Mouse (Mus musculus) midbrain, embryonic 13.5 days (tissue): Measurements from ENCODE around the gene Pdk2. TPM values are rescaled to one million over a fixed set of nuclear protein-coding genes. Genes with fewer than 3 reads are reported as not detected.
A peak's percentile ranks its signal among the peaks of the same experiment; 100 is the strongest.

Experiments used
- ATAC-seq: fragments of 200-750 bp; cut with Nextera tagmentation; 2 replicates; pipeline ENCODE4 v1.8.0; 2017; ENCODE audit warnings: mild to moderate bottlenecking, moderate TSS enrichment, moderate library complexity
- H3K27ac ChIP-seq: fragments of 300-500 bp; sonication (generic); 2 replicates; pipeline ENCODE4 v1.5.1; 2015; ENCODE audit warnings: inconsistent platforms, mild to moderate bottlenecking, moderate library complexity
- H3K27me3 ChIP-seq: fragments of 300-500 bp; sonication (generic); 2 replicates; pipeline ENCODE4 v1.6.1; 2015; ENCODE audit warnings: mild to moderate bottlenecking, inconsistent platforms
- H3K36me3 ChIP-seq: fragments of 300-500 bp; sonication (generic); 2 replicates; pipeline ENCODE4 v1.6.1; 2015; ENCODE audit warnings: mild to moderate bottlenecking, inconsistent platforms
- H3K4me1 ChIP-seq: fragments of 300-500 bp; sonication (generic); replicated peaks from 2 replicates; pipeline ENCODE4 v1.6.1; 2015; ENCODE audit warnings: inconsistent platforms
- H3K4me2 ChIP-seq: fragments of 300-500 bp; sonication (generic); replicated peaks from 2 replicates; pipeline ENCODE4 v1.6.1; 2015; ENCODE audit warnings: moderate library complexity, mild to moderate bottlenecking, inconsistent platforms
- H3K4me3 ChIP-seq: fragments of 300-500 bp; sonication (generic); replicated peaks from 2 replicates; pipeline ENCODE4 v1.5.1; 2015; ENCODE audit warnings: mild to moderate bottlenecking, inconsistent platforms
- H3K9ac ChIP-seq: fragments of 300-500 bp; sonication (generic); replicated peaks from 2 replicates; pipeline ENCODE4 v1.6.1; 2015; ENCODE audit warnings: mild to moderate bottlenecking, inconsistent platforms
- H3K9me3 ChIP-seq: fragments of 300-500 bp; sonication (generic); 2 replicates; pipeline ENCODE4 v1.6.1; 2016; ENCODE audit warnings: mild to moderate bottlenecking, inconsistent platforms
- WGBS: fragments of 180-500 bp; shearing (Covaris S2); methylation state at CpG from one replicate; pipeline ENCODE4 v1.1.7; 2015; 5-methylcytosine and 5-hydroxymethylcytosine counted together
- polyA plus RNA-seq: library from polyadenylated mRNA; unstranded; fragments of >200 nt; fragmentation: Nextera tagmentation; extraction: Ambion mirVana; gene quantifications from 2 replicates; pipeline ENCODE4 v1.2.1, GENCODE M21; 2015

Gene Pdk2
- polyA plus RNA-seq, 1 experiment from 2014 or later: 24.7 TPM

DNA sequence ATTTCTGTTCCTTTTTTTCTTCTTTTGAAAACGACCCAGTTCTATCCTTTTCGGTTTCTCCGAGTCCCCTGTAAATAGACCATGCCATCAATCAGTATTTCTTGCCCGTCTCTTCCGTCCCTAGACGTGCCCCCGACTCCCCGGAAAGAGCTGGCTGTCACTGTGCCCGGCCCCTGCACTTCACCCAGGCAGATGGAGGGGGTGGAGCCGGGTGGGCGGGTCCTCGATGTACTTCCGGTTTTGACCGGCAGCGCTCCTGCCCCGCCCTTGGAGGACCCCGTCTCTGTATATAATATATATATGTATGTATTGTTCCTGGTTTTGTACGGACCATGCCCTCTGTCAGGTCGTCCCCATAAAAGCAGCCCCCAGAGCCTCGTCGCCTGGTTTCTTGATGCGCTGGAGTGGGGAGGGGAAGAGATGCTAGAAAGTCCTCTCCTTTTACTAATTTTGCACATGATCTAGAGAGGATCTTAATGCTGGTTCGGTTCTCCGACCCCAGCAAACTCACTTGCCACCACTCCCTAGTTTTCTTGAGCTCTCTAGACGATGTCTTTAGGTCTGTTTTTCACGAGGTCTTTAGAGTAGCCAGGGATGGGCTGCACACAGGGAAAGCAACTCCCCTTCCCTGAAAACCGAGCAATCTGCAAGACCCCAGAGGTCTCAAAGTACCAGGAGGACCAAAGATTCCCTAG is 34.5 kb downstream of the Pdk2 start:
- H3K27me3 ChIP-seq: no peaks in the 10 kb centered on the region
- H3K4me3 ChIP-seq: peak overlapping the region; percentile 39
- H3K9ac ChIP-seq: peak overlapping the region; percentile 66
- peak; percentile 69 for ATAC-seq
- H3K27ac ChIP-seq: peak overlapping the region; percentile 81
- no peaks in the 10 kb centered on the region for H3K9me3 ChIP-seq
- peaks cover 41% of the 10 kb centered on the region for H3K36me3 ChIP-seq
- peaks cover 55% of the 10 kb centered on the region for H3K4me1 ChIP-seq
- H3K4me2 ChIP-seq: peak overlapping the region; percentile 73
- WGBS: 2% methylated on average over 27 of the region's 27 CpGs

DNA sequence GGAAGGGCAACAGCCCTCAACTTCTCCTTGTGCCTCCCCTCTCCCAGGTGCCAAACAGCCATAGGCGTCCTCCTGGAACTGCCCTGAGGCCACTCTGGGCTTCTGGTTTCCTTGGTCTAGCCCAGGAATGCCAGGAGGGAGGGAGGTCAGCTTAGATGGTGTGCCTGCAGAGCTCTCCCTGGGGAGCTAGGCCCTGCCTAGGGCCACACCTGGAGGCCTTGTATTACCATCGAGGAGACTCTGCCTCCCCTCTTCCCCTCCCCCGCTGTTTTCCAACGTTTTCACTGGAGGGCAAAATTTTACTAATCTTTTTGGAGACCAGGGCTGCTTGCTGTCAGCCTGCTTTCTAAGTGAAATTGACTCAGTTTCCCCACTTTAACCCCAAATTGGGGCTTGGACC is 35.1 kb downstream of the Pdk2 start:
- 28% methylated on average over 4 of the region's 4 CpGs for WGBS
- H3K36me3 ChIP-seq: peaks cover 45% of the 10 kb centered on the region
- no peaks in the 10 kb centered on the region for H3K9me3 ChIP-seq
- H3K27ac ChIP-seq: peak overlapping the region; percentile 81
- peak overlapping the region; percentile 73 for H3K4me2 ChIP-seq
- H3K27me3 ChIP-seq: no peaks in the 10 kb centered on the region
- H3K4me1 ChIP-seq: peaks cover 56% of the 10 kb centered on the region
- ATAC-seq: no peak
- H3K9ac ChIP-seq: peak overlapping the region; percentile 66
- H3K4me3 ChIP-seq: peak overlapping the region; percentile 39

DNA sequence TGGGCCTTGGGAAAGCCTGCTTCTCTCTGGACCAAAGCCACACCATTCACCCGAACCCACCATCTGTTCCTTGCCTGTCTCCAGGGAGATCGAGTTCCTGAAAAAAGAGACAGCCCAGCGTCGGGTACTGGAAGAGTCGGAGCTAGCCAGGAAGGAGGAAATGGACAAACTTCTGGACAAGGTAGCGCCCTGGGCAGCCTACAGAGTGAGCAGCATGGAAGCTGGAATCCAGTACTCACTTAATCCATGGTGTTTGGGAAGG is 36.3 kb downstream of the Pdk2 start:
- no peak overlapping the region for H3K9ac ChIP-seq
- H3K9me3 ChIP-seq: no peaks in the 10 kb centered on the region
- H3K27me3 ChIP-seq: no peaks in the 10 kb centered on the region
- WGBS: 60% methylated on average over 6 of the region's 6 CpGs
- no peak overlapping the region for H3K4me2 ChIP-seq
- H3K4me3 ChIP-seq: no peak overlapping the region
- no peak for ATAC-seq
- H3K4me1 ChIP-seq: peaks cover 65% of the 10 kb centered on the region
- 0 out of 2 replicates have a peak overlapping the region, but pooled peaks have one; percentile 40 for H3K27ac ChIP-seq
- H3K36me3 ChIP-seq: peaks cover 54% of the 10 kb centered on the region

DNA sequence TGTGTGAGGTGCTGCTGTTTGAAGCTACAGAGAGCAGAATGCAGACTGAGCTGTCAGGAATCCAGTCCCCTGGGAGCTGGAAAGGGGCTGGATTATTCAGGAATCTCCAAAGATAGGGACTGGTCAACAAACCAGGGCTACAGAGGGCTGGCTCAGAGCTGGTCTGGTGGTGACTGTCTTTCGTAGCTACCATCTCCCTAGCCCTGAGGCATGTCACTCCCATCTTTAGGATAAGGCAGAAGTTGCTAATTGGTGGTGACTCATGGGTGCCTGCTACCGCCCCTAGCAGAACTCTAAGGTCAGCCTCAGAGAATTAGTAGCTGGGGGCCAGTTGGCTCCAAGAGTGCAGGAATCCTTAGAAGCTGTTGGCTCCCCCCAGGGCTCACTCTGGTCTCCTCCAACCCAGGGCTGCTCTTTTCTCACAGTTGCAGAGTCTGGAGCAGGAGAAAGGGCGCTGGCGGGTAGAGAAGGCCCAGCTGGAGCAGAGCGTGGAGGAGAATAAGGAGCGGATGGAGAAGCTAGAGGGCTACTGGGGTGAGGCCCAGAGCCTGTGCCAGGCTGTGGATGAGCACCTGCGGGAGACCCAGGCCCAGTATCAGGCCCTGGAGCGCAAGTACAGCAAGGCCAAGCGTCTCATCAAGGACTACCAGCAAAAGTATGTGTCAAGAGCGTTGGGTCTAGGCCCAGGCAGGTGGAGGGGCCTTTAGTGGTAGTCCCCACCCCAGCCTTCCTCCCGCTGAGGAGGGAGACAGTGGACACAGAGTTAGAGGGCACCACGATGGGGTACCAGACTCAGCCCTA is 36.8 kb downstream of the Pdk2 start:
- Histone ChIP-seq H3K36me3 (peaks cover 60% of the 10 kb centered on the region), H3K27me3 (no peaks in the 10 kb centered on the region), H3K9me3 (no peaks in the 10 kb centered on the region), H3K4me2 (no peak overlapping the region), H3K9ac (0 out of 2 replicates have a peak overlapping the region, but pooled peaks have one; percentile 23), H3K27ac (0 out of 2 replicates have a peak overlapping the region, but pooled peaks have one; percentile 40), H3K4me1 (peaks cover 66% of the 10 kb centered on the region), H3K4me3 (no peak overlapping the region)
- ATAC-seq: no peak
- 85% methylated on average over 12 of the region's 12 CpGs for WGBS

GRCm38 (mm10) chr11:95002705-95003104 is 38.4 kb downstream of the Pdk2 start:
- Histone ChIP-seq H3K36me3 (peaks cover 76% of the 10 kb centered on the region), H3K9ac (no peak overlapping the region), H3K4me1 (peaks cover 62% of the 10 kb centered on the region), H3K27me3 (no peaks in the 10 kb centered on the region), H3K4me3 (no peak overlapping the region), H3K4me2 (no peak overlapping the region), H3K27ac (no peak overlapping the region), H3K9me3 (no peaks in the 10 kb centered on the region)
- no peak for ATAC-seq
- 93% methylated on average over 8 of the region's 8 CpGs for WGBS

- 88% methylated on average over 21 of the region's 21 CpGs for WGBS
- ATAC-seq: no peak
- H3K4me1 ChIP-seq: peaks cover 63% of the 10 kb centered on the region
- H3K27ac ChIP-seq: no peak overlapping the region
- peaks cover 85% of the 10 kb centered on the region for H3K36me3 ChIP-seq
- H3K4me2 ChIP-seq: no peak overlapping the region
- H3K4me3 ChIP-seq: no peak overlapping the region
- H3K27me3 ChIP-seq: no peaks in the 10 kb centered on the region
- no peaks in the 10 kb centered on the region for H3K9me3 ChIP-seq
- H3K9ac ChIP-seq: no peak overlapping the region
Measured at GRCm38 (mm10) chr11:95001584-95002347, 39.4 kb downstream of the Pdk2 start.

DNA sequence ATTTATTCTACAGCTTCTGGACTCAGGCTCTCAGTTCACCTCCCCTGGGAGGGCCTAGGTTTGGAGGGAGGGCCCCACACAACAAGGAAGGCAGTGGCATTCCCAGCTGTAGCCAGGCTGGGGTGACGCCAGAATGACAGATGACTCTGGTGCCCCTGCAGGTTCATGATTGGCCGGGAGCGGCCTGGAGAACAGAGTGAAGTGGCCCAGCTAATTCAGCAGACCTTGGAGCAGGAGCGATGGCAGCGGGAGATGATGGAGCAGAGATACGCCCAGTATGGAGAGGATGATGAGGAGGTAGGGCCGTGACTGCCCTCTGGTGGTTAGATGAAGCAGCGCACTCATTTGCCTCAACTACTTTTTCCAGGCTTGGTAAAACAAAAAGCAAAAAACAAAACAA is 40.1 kb downstream of the Pdk2 start:
- Histone ChIP-seq H3K4me2 (peak overlapping the region; percentile 22), H3K36me3 (peaks cover 92% of the 10 kb centered on the region), H3K9me3 (no peaks in the 10 kb centered on the region), H3K9ac (no peak overlapping the region), H3K4me3 (no peak overlapping the region), H3K27me3 (no peaks in the 10 kb centered on the region), H3K4me1 (peaks cover 64% of the 10 kb centered on the region), H3K27ac (peak overlapping the region; percentile 87)
- WGBS: 2% methylated on average over 8 of the region's 8 CpGs
- ATAC-seq: peak; percentile 74

DNA sequence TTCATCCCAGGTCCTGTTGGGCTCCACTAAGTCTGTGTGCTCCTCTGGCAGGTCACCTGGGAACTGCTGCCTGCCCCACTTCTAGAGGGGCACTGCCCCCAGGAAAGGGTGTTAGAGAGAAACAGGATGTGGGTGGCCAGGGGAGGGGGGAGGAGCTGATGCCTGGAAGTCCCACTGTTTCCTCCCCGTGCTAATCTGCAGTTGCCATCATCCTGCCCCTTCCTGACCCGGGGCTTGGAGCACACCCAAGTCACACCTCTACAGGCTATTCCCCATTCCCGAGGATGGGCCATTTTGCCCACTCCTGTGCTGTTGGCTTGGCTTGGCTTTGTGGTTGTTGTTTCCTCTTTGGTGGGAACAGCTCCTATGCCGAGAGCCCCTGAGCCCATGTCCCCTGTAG is 40.6 kb downstream of the Pdk2 start:
- no peak; the same call in 1 of the 2 replicates for ATAC-seq
- peak overlapping the region; percentile 87 for H3K27ac ChIP-seq
- H3K4me3 ChIP-seq: no peak overlapping the region
- peaks cover 64% of the 10 kb centered on the region for H3K4me1 ChIP-seq
- H3K27me3 ChIP-seq: no peaks in the 10 kb centered on the region
- WGBS: 51% methylated on average over 4 of the region's 4 CpGs
- H3K9me3 ChIP-seq: no peaks in the 10 kb centered on the region
- H3K4me2 ChIP-seq: peak overlapping the region; percentile 22; the same call in 1 of the 2 replicates
- H3K36me3 ChIP-seq: peaks cover 95% of the 10 kb centered on the region
- H3K9ac ChIP-seq: peak overlapping the region; percentile 54

DNA sequence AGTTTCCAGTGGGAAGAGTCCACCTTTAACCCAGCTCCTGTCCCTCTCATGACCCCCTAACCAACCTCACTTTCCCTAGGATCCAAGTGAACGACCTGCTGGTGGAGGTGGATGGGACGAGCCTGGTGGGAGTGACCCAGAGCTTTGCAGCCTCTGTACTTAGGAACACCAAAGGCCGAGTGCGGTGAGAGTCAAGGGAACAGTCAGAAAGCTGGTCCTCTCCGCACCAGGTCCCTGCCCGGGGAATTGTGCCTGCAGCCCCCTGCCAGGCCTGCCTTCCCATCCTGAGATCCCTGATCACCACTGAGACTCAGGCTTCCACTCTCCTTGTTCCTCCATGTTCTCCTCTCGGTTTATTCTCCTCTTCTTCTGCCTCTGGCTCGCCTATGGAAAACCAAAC is 41.0 kb downstream of the Pdk2 start:
- Histone ChIP-seq H3K36me3 (peaks cover 94% of the 10 kb centered on the region), H3K4me2 (no peak overlapping the region), H3K27me3 (no peaks in the 10 kb centered on the region), H3K4me3 (no peak overlapping the region), H3K4me1 (peaks cover 66% of the 10 kb centered on the region), H3K27ac (peak overlapping the region; percentile 87), H3K9me3 (no peaks in the 10 kb centered on the region), H3K9ac (peak overlapping the region; percentile 54)
- ATAC-seq: no peak
- 79% methylated on average over 8 of the region's 8 CpGs for WGBS

GRCm38 (mm10) chr11:94998041-94998531 is 43.1 kb downstream of the Pdk2 start:
- 0 out of 2 replicates have a peak overlapping the region, but pooled peaks have one; percentile 19 for H3K27ac ChIP-seq
- H3K9me3 ChIP-seq: no peaks in the 10 kb centered on the region
- no peak overlapping the region for H3K4me3 ChIP-seq
- no peak overlapping the region; the same call in 1 of the 2 replicates for H3K9ac ChIP-seq
- 80% methylated on average over 16 of the region's 16 CpGs for WGBS
- H3K27me3 ChIP-seq: no peaks in the 10 kb centered on the region
- peaks cover 77% of the 10 kb centered on the region for H3K4me1 ChIP-seq
- ATAC-seq: no peak
- H3K4me2 ChIP-seq: no peak overlapping the region
- H3K36me3 ChIP-seq: peaks cover 81% of the 10 kb centered on the region

DNA sequence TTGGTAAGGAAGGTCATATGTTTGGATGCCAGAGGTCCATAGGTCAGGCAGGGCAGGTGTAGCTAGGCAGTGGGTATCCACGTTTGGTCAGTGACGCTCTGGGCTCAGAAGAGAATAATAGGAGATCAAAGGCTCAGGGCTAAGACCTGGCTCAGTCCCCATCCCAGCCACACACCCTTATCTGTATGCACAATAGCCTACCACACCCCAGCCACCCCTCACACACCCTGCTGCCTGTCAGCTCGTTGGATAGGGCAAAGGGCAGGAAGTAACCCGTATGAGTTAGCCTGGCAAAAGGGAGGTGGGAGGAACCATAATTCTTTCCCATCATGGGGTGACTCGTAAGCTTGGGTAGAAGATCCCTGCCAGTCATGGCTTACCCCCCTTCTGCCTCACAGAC is 43.6 kb downstream of the Pdk2 start:
- Histone ChIP-seq H3K27ac (0 out of 2 replicates have a peak overlapping the region, but pooled peaks have one; percentile 19), H3K4me2 (no peak overlapping the region), H3K4me3 (no peak overlapping the region), H3K27me3 (no peaks in the 10 kb centered on the region), H3K36me3 (peaks cover 76% of the 10 kb centered on the region), H3K4me1 (peaks cover 82% of the 10 kb centered on the region), H3K9ac (0 out of 2 replicates have a peak overlapping the region, but pooled peaks have one; percentile 39), H3K9me3 (no peaks in the 10 kb centered on the region)
- 75% methylated on average over 5 of the region's 5 CpGs for WGBS
- ATAC-seq: no peak
